Mouse (Mus musculus): ENCODE data around the gene Ftl1.

DNA sequence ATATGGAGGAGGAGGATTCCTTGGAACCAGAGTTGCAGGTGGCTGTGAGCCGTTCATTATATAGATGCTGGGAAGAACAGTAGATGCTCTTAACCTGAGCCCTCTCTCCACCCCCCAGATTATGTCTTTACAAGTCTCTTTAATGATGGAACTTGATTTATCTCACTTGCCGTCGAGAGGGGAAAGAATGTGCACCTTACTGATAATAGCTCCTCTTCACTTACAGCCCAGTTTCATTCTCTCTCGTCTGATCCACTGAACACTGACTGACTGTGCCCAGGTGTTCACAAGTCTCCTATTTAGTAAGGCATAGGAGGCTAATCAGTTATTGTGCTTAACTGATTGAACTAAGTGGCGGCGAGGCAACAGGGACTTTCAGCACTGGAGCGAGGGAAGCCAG, 29.9 kb upstream of the Ftl1 start:
- TF ChIP-seq POLR2A (IDR thresholded peaks at IDR 0.05; ENCODE audit: low read depth, low read length): no peak
- no peak for TF ChIP-seq CTCF (IDR thresholded peaks at IDR 0.05; ENCODE audit: borderline replicate concordance, insufficient read depth, low read length)
